Mouse (Mus musculus): Measurements from ENCODE around the gene Meis2. TPM values are rescaled to one million over a fixed set of nuclear protein-coding genes. Genes with fewer than 3 reads are reported as not detected.
A peak's percentile ranks its signal among the peaks of the same experiment; 100 is the strongest.

Gene Meis2
- polyA plus RNA-seq, 1 experiment from 2014 or later: 117 TPM

- peaks cover 31% of the 10 kb centered on the region for H3K4me1 ChIP-seq (ENCODE audit: control insufficient read depth, insufficient read depth, low read length)
- 88% methylated on average over 4 of the region's 4 CpGs for WGBS
- H3K27me3 ChIP-seq (ENCODE audit: control insufficient read depth, insufficient read depth, low read length): peaks cover 11% of the 10 kb centered on the region; the same call in 1 of the 2 replicates
- H3K36me3 ChIP-seq (ENCODE audit: control insufficient read depth, insufficient read depth, low read length): no peaks in the 10 kb centered on the region
- H3K4me3 ChIP-seq (ENCODE audit: low read depth, low read length): no peak overlapping the region
- H3K9me3 ChIP-seq (ENCODE audit: control insufficient read depth, low read length): no peaks in the 10 kb centered on the region
- DNase-seq (ENCODE audit: low spot score) (no peak), ATAC-seq (ENCODE audit: insufficient read depth, low FRiP score, low TSS enrichment) (no peak)
- no peak overlapping the region for H3K4me2 ChIP-seq (ENCODE audit: low read depth)
- H3K27ac ChIP-seq (ENCODE audit: low read depth, low read length): no peak overlapping the region
- no peak overlapping the region for H3K9ac ChIP-seq (ENCODE audit: low read length)
Observed at GRCm38 (mm10) chr2:115850961-115851360, 214.7 kb downstream of the Meis2 start.

GRCm38 (mm10) chr2:115842821-115843220 lies 222.8 kb downstream of the Meis2 start:
- H3K4me3 ChIP-seq (ENCODE audit: low read depth, low read length): no peak overlapping the region
- H3K9me3 ChIP-seq (ENCODE audit: control insufficient read depth, low read length): no peaks in the 10 kb centered on the region
- H3K9ac ChIP-seq (ENCODE audit: low read length): no peak overlapping the region
- no peak overlapping the region for H3K4me2 ChIP-seq (ENCODE audit: low read depth)
- ATAC-seq (ENCODE audit: insufficient read depth, low FRiP score, low TSS enrichment) (no peak), DNase-seq (ENCODE audit: low spot score) (no peak)
- H3K27ac ChIP-seq (ENCODE audit: low read depth, low read length): no peak overlapping the region
- no peaks in the 10 kb centered on the region for H3K27me3 ChIP-seq (ENCODE audit: control insufficient read depth, insufficient read depth, low read length)
- H3K4me1 ChIP-seq (ENCODE audit: control insufficient read depth, insufficient read depth, low read length): no peaks in the 10 kb centered on the region
- no peaks in the 10 kb centered on the region for H3K36me3 ChIP-seq (ENCODE audit: control insufficient read depth, insufficient read depth, low read length)

GRCm38 (mm10) chr2:115836034-115836433 lies 229.6 kb downstream of the Meis2 start:
- no peaks in the 10 kb centered on the region for H3K4me1 ChIP-seq (ENCODE audit: control insufficient read depth, insufficient read depth, low read length)
- H3K4me2 ChIP-seq (ENCODE audit: low read depth): no peak overlapping the region
- no peak overlapping the region for H3K4me3 ChIP-seq (ENCODE audit: low read depth, low read length)
- 86% methylated on average over 2 of the region's 2 CpGs for WGBS
- ATAC-seq (ENCODE audit: insufficient read depth, low FRiP score, low TSS enrichment) (no peak), DNase-seq (ENCODE audit: low spot score) (no peak)
- no peak overlapping the region for H3K27ac ChIP-seq (ENCODE audit: low read depth, low read length)
- no peaks in the 10 kb centered on the region for H3K36me3 ChIP-seq (ENCODE audit: control insufficient read depth, insufficient read depth, low read length)
- H3K9ac ChIP-seq (ENCODE audit: low read length): no peak overlapping the region
- no peaks in the 10 kb centered on the region for H3K27me3 ChIP-seq (ENCODE audit: control insufficient read depth, insufficient read depth, low read length)
- no peaks in the 10 kb centered on the region for H3K9me3 ChIP-seq (ENCODE audit: control insufficient read depth, low read length)

GRCm38 (mm10) chr2:115822361-115822760 lies 243.3 kb downstream of the Meis2 start:
- H3K36me3 ChIP-seq (ENCODE audit: control insufficient read depth, insufficient read depth, low read length): no peaks in the 10 kb centered on the region
- 92% methylated on average over 5 of the region's 5 CpGs for WGBS
- no peak overlapping the region for H3K27ac ChIP-seq (ENCODE audit: low read depth, low read length)
- H3K9ac ChIP-seq (ENCODE audit: low read length): no peak overlapping the region
- no peak overlapping the region for H3K4me3 ChIP-seq (ENCODE audit: low read depth, low read length)
- H3K4me1 ChIP-seq (ENCODE audit: control insufficient read depth, insufficient read depth, low read length): no peaks in the 10 kb centered on the region
- no peak for DNase-seq (ENCODE audit: low spot score)
- ATAC-seq (ENCODE audit: insufficient read depth, low FRiP score, low TSS enrichment): no peak
- no peaks in the 10 kb centered on the region for H3K9me3 ChIP-seq (ENCODE audit: control insufficient read depth, low read length)
- H3K27me3 ChIP-seq (ENCODE audit: control insufficient read depth, insufficient read depth, low read length): no peaks in the 10 kb centered on the region
- no peak overlapping the region for H3K4me2 ChIP-seq (ENCODE audit: low read depth)

- 90% methylated on average over 6 of the region's 6 CpGs for WGBS
- H3K27ac ChIP-seq (ENCODE audit: low read depth, low read length): no peak overlapping the region
- H3K4me3 ChIP-seq (ENCODE audit: low read depth, low read length): no peak overlapping the region
- no peaks in the 10 kb centered on the region for H3K27me3 ChIP-seq (ENCODE audit: control insufficient read depth, insufficient read depth, low read length)
- 0 out of 2 replicates have a peak, but pooled peaks cover 4% of the 10 kb centered on the region for H3K4me1 ChIP-seq (ENCODE audit: control insufficient read depth, insufficient read depth, low read length)
- no peaks in the 10 kb centered on the region for H3K9me3 ChIP-seq (ENCODE audit: control insufficient read depth, low read length)
- H3K4me2 ChIP-seq (ENCODE audit: low read depth): no peak overlapping the region
- no peak overlapping the region for H3K9ac ChIP-seq (ENCODE audit: low read length)
- DNase-seq (ENCODE audit: low spot score) (no peak), ATAC-seq (ENCODE audit: insufficient read depth, low FRiP score, low TSS enrichment) (no peak)
- no peaks in the 10 kb centered on the region for H3K36me3 ChIP-seq (ENCODE audit: control insufficient read depth, insufficient read depth, low read length)
Observed at GRCm38 (mm10) chr2:115817959-115818358, 247.7 kb downstream of the Meis2 start.

GRCm38 (mm10) chr2:115813721-115814120 lies 251.9 kb downstream of the Meis2 start:
- WGBS: 48% methylated on average over 6 of the region's 6 CpGs
- Histone ChIP-seq H3K9ac (ENCODE audit: low read length) (no peak overlapping the region), H3K36me3 (ENCODE audit: control insufficient read depth, insufficient read depth, low read length) (no peaks in the 10 kb centered on the region), H3K4me2 (ENCODE audit: low read depth) (no peak overlapping the region), H3K9me3 (ENCODE audit: control insufficient read depth, low read length) (no peaks in the 10 kb centered on the region), H3K27ac (ENCODE audit: low read depth, low read length) (no peak overlapping the region), H3K4me3 (ENCODE audit: low read depth, low read length) (no peak overlapping the region), H3K27me3 (ENCODE audit: control insufficient read depth, insufficient read depth, low read length) (no peaks in the 10 kb centered on the region), H3K4me1 (ENCODE audit: control insufficient read depth, insufficient read depth, low read length) (0 out of 2 replicates have a peak, but pooled peaks cover 6% of the 10 kb centered on the region)
- DNase-seq (ENCODE audit: low spot score) (no peak), ATAC-seq (ENCODE audit: insufficient read depth, low FRiP score, low TSS enrichment) (no peak)

GRCm38 (mm10) chr2:115813316-115813715 lies 252.3 kb downstream of the Meis2 start:
- WGBS: 11% methylated on average over 11 of the region's 11 CpGs
- Histone ChIP-seq H3K9ac (ENCODE audit: low read length) (no peak overlapping the region), H3K36me3 (ENCODE audit: control insufficient read depth, insufficient read depth, low read length) (no peaks in the 10 kb centered on the region), H3K4me2 (ENCODE audit: low read depth) (peak overlapping the region; percentile 27; the same call in 1 of the 2 replicates), H3K4me3 (ENCODE audit: low read depth, low read length) (no peak overlapping the region), H3K27me3 (ENCODE audit: control insufficient read depth, insufficient read depth, low read length) (no peaks in the 10 kb centered on the region), H3K9me3 (ENCODE audit: control insufficient read depth, low read length) (no peaks in the 10 kb centered on the region), H3K4me1 (ENCODE audit: control insufficient read depth, insufficient read depth, low read length) (0 out of 2 replicates have a peak, but pooled peaks cover 6% of the 10 kb centered on the region), H3K27ac (ENCODE audit: low read depth, low read length) (no peak overlapping the region)
- peak; percentile 40 for DNase-seq (ENCODE audit: low spot score)
- ATAC-seq (ENCODE audit: insufficient read depth, low FRiP score, low TSS enrichment): peak; percentile 23; the same call in 1 of the 2 replicates
